Mouse (Mus musculus): Measurements from ENCODE around the gene Alkbh6. TPM values are rescaled to one million over a fixed set of nuclear protein-coding genes. Genes with fewer than 3 reads are reported as not detected.

Gene Alkbh6
- 131 and 141 TPM in 2 replicates for polyA plus RNA-seq (2015; fragmentation: Nextera tagmentation; extraction: Ambion mirVana)

GRCm38 (mm10) chr7:30308076-30309005, at the start of gene Alkbh6:
Gene Alkbh6, plus strand, starts transcription at chr7:30308717.
- Histone ChIP-seq H3K4me1 (peaks cover 24% of the 10 kb centered on the region), H3K4me3 (replicated peaks) (peak within 1 kb of the TSS; percentile 73), H3K27ac (replicated peaks) (peak within 1 kb of the TSS; percentile 85), H3K27me3 (replicated peaks) (no peaks in the 10 kb centered on the region), H3K9ac (replicated peaks) (peak within 1 kb of the TSS; percentile 69), H3K36me3 (peaks cover 49% of the 10 kb centered on the region), H3K9me3 (replicated peaks) (no peaks in the 10 kb centered on the region), H3K4me2 (peak within 1 kb of the TSS; percentile 92)
- WGBS, result 3% methylated on average over 27 of the region's 27 CpGs
- peak; percentile 99 for ATAC-seq (ENCODE audit: low FRiP score)

- 79% methylated on average over 2 of the region's 2 CpGs for WGBS
- H3K4me1 ChIP-seq, result no peaks in the 10 kb centered on the region
- ATAC-seq (ENCODE audit: low FRiP score), result no peak
- no peaks in the 10 kb centered on the region for H3K36me3 ChIP-seq
- H3K27me3 ChIP-seq (replicated peaks), result no peaks in the 10 kb centered on the region
- H3K4me3 ChIP-seq (replicated peaks), result no peak overlapping the region
- H3K27ac ChIP-seq (replicated peaks), result no peak overlapping the region
- H3K9ac ChIP-seq (replicated peaks), result no peak overlapping the region
- no peak overlapping the region for H3K4me2 ChIP-seq
- no peaks in the 10 kb centered on the region for H3K9me3 ChIP-seq (replicated peaks)
Measured at GRCm38 (mm10) chr7:30265041-30265440, 43.5 kb upstream of the Alkbh6 start.

GRCm38 (mm10) chr7:30265531-30265930, 43.0 kb upstream of the Alkbh6 start:
- H3K4me2 ChIP-seq, result no peak overlapping the region
- H3K27ac ChIP-seq (replicated peaks), result no peak overlapping the region
- H3K4me3 ChIP-seq (replicated peaks), result no peak overlapping the region
- no peak for ATAC-seq (ENCODE audit: low FRiP score)
- H3K9me3 ChIP-seq (replicated peaks), result no peaks in the 10 kb centered on the region
- 93% methylated on average over 5 of the region's 5 CpGs for WGBS
- H3K4me1 ChIP-seq, result no peaks in the 10 kb centered on the region
- H3K36me3 ChIP-seq, result no peaks in the 10 kb centered on the region
- no peak overlapping the region for H3K9ac ChIP-seq (replicated peaks)
- H3K27me3 ChIP-seq (replicated peaks), result no peaks in the 10 kb centered on the region

- 92% methylated on average over 7 of the region's 7 CpGs for WGBS
- no peaks in the 10 kb centered on the region for H3K4me1 ChIP-seq
- no peak for ATAC-seq (ENCODE audit: low FRiP score)
- H3K27ac ChIP-seq (replicated peaks), result no peak overlapping the region
- no peak overlapping the region for H3K4me2 ChIP-seq
- H3K9ac ChIP-seq (replicated peaks), result no peak overlapping the region
- no peaks in the 10 kb centered on the region for H3K36me3 ChIP-seq
- no peak overlapping the region for H3K4me3 ChIP-seq (replicated peaks)
- no peaks in the 10 kb centered on the region for H3K9me3 ChIP-seq (replicated peaks)
- H3K27me3 ChIP-seq (replicated peaks), result no peaks in the 10 kb centered on the region
Measured at GRCm38 (mm10) chr7:30265935-30266334, 42.6 kb upstream of the Alkbh6 start.

GRCm38 (mm10) chr7:30266780-30267179, 41.7 kb upstream of the Alkbh6 start:
- H3K4me1 ChIP-seq, result no peaks in the 10 kb centered on the region
- no peak overlapping the region for H3K4me2 ChIP-seq
- H3K4me3 ChIP-seq (replicated peaks), result no peak overlapping the region
- H3K9me3 ChIP-seq (replicated peaks), result no peaks in the 10 kb centered on the region
- H3K27me3 ChIP-seq (replicated peaks), result no peaks in the 10 kb centered on the region
- H3K27ac ChIP-seq (replicated peaks), result no peak overlapping the region
- ATAC-seq (ENCODE audit: low FRiP score), result no peak
- H3K36me3 ChIP-seq, result no peaks in the 10 kb centered on the region
- no peak overlapping the region for H3K9ac ChIP-seq (replicated peaks)
- 92% methylated on average over 3 of the region's 3 CpGs for WGBS

GRCm38 (mm10) chr7:30269641-30270040, 38.9 kb upstream of the Alkbh6 start:
- Histone ChIP-seq H3K4me1 (no peaks in the 10 kb centered on the region), H3K9ac (replicated peaks) (no peak overlapping the region), H3K36me3 (no peaks in the 10 kb centered on the region), H3K27ac (replicated peaks) (no peak overlapping the region), H3K9me3 (replicated peaks) (no peaks in the 10 kb centered on the region), H3K4me3 (replicated peaks) (no peak overlapping the region), H3K27me3 (replicated peaks) (no peaks in the 10 kb centered on the region), H3K4me2 (no peak overlapping the region)
- ATAC-seq (ENCODE audit: low FRiP score), result no peak
- WGBS, result 88% methylated on average over 4 of the region's 4 CpGs

GRCm38 (mm10) chr7:30274383-30274782, 34.1 kb upstream of the Alkbh6 start:
- Histone ChIP-seq H3K4me3 (replicated peaks) (no peak overlapping the region), H3K27me3 (replicated peaks) (no peaks in the 10 kb centered on the region), H3K4me2 (no peak overlapping the region), H3K9me3 (replicated peaks) (no peaks in the 10 kb centered on the region), H3K36me3 (no peaks in the 10 kb centered on the region), H3K4me1 (peaks cover 2% of the 10 kb centered on the region), H3K9ac (replicated peaks) (no peak overlapping the region), H3K27ac (replicated peaks) (no peak overlapping the region)
- no peak for ATAC-seq (ENCODE audit: low FRiP score)
- WGBS, result 79% methylated on average over 6 of the region's 6 CpGs

GRCm38 (mm10) chr7:30278911-30279310, 29.6 kb upstream of the Alkbh6 start:
- ATAC-seq (ENCODE audit: low FRiP score), result no peak
- H3K4me2 ChIP-seq, result no peak overlapping the region

GRCm38 (mm10) chr7:30279536-30279935, 29.0 kb upstream of the Alkbh6 start:
- no peak for ATAC-seq (ENCODE audit: low FRiP score)
- Histone ChIP-seq H3K4me1 (peaks cover 16% of the 10 kb centered on the region), H3K9me3 (replicated peaks) (no peaks in the 10 kb centered on the region), H3K4me3 (replicated peaks) (peak overlapping the region; percentile 75), H3K27me3 (replicated peaks) (no peaks in the 10 kb centered on the region), H3K27ac (replicated peaks) (no peak overlapping the region; the same call in 1 of the 2 replicates), H3K9ac (replicated peaks) (peak overlapping the region; percentile 53; the same call in 1 of the 2 replicates), H3K4me2 (peak overlapping the region; percentile 98), H3K36me3 (no peaks in the 10 kb centered on the region)
- 0% methylated on average over 6 of the region's 6 CpGs for whole genome bisulfite sequencing

More at GRCm38 (mm10) chr7:30278911-30279310, 29.6 kb upstream of the Alkbh6 start:
- Histone ChIP-seq H3K9ac (replicated peaks) (no peak overlapping the region), H3K9me3 (replicated peaks) (no peaks in the 10 kb centered on the region), H3K4me1 (peaks cover 16% of the 10 kb centered on the region), H3K4me3 (replicated peaks) (0 out of 2 replicates have a peak overlapping the region, but pooled peaks have one; percentile 75), H3K36me3 (no peaks in the 10 kb centered on the region), H3K27me3 (replicated peaks) (no peaks in the 10 kb centered on the region), H3K27ac (replicated peaks) (no peak overlapping the region)
- WGBS, result 52% methylated on average over 2 of the region's 2 CpGs

- no peaks in the 10 kb centered on the region for H3K27me3 ChIP-seq (replicated peaks)
- H3K27ac ChIP-seq (replicated peaks), result peak within 1 kb of the TSS; percentile 97
- peak within 1 kb of the TSS; percentile 68 for H3K9ac ChIP-seq (replicated peaks)
- no peaks in the 10 kb centered on the region for H3K9me3 ChIP-seq (replicated peaks)
- H3K4me3 ChIP-seq (replicated peaks), result peak within 1 kb of the TSS; percentile 75
- peak within 1 kb of the TSS; percentile 98 for H3K4me2 ChIP-seq
- peaks cover 16% of the 10 kb centered on the region for H3K4me1 ChIP-seq
- peak; percentile 96 for ATAC-seq (ENCODE audit: low FRiP score)
- WGBS, result under 1% methylated on average over 48 of the region's 49 CpGs
- H3K36me3 ChIP-seq, result no peaks in the 10 kb centered on the region
Measured at GRCm38 (mm10) chr7:30279951-30280669, 28.4 kb upstream of the Alkbh6 start, which contains the start of the genes Thap8 and Wdr62. Gene Thap8, plus strand, starts transcription at chr7:30280094. Gene Wdr62, minus strand, starts transcription at chr7:30280419.

- H3K9me3 ChIP-seq (replicated peaks), result no peaks in the 10 kb centered on the region
- no peaks in the 10 kb centered on the region for H3K27me3 ChIP-seq (replicated peaks)
- peak overlapping the region; percentile 75 for H3K4me3 ChIP-seq (replicated peaks)
- H3K27ac ChIP-seq (replicated peaks), result peak overlapping the region; percentile 97
- H3K9ac ChIP-seq (replicated peaks), result peak overlapping the region; percentile 68
- H3K4me2 ChIP-seq, result peak overlapping the region; percentile 98
- no peaks in the 10 kb centered on the region for H3K36me3 ChIP-seq
- WGBS, result under 1% methylated on average over 20 of the region's 20 CpGs
- H3K4me1 ChIP-seq, result peaks cover 16% of the 10 kb centered on the region
- ATAC-seq (ENCODE audit: low FRiP score), result peak; percentile 90
Measured at GRCm38 (mm10) chr7:30280670-30281138, 27.8 kb upstream of the Alkbh6 start.

Data from neural tube, embryonic 15.5 days (tissue).